Mouse (Mus musculus): ENCODE results near the gene Slc36a3. TPM values are rescaled to one million over a fixed set of nuclear protein-coding genes. Genes with fewer than 3 reads are reported as not detected.
"Not testable (repeated sequence)": the region's sequence is repeated elsewhere in the genome, so short reads cannot be mapped to it uniquely, and the experiment has no call there.

Gene Slc36a3
- total RNA-seq, 2 experiments from 2014 or later = not detected

- no peak for DNase-seq
- intact Hi-C loops (cut with DNase I) = no loop called here
These were observed 4.1 kb downstream of the Slc36a3 start for GRCm38 (mm10) chr11:55147423-55147822.

GRCm38 (mm10) chr11:55146855-55147254 lies 4.7 kb downstream of the Slc36a3 start:
- DNase-seq = no peak
- intact Hi-C loops (cut with DNase I) = no loop called here

GRCm38 (mm10) chr11:55144011-55144410 lies 7.5 kb downstream of the Slc36a3 start:
- no peak for DNase-seq
- intact Hi-C loops (cut with DNase I) = no loop called here

- intact Hi-C loops (cut with DNase I) = no loop called here
- no peak for DNase-seq
These were observed 10.0 kb downstream of the Slc36a3 start for GRCm38 (mm10) chr11:55141502-55141901.

- intact Hi-C loops (cut with DNase I) = no loop called here
- no peak for DNase-seq
These were observed 13.9 kb downstream of the Slc36a3 start for GRCm38 (mm10) chr11:55137646-55138045.

- no peak for DNase-seq
- intact Hi-C loops (cut with DNase I) = no loop called here
These were observed 14.5 kb downstream of the Slc36a3 start for GRCm38 (mm10) chr11:55136770-55137547.

- intact Hi-C loops (cut with DNase I) = no loop called here
- no peak for DNase-seq
These were observed 16.6 kb downstream of the Slc36a3 start for GRCm38 (mm10) chr11:55134871-55135270.

GRCm38 (mm10) chr11:55134407-55134806 lies 17.1 kb downstream of the Slc36a3 start:
- intact Hi-C loops (cut with DNase I) = no loop called here
- no peak for DNase-seq

- intact Hi-C loops (cut with DNase I) = no loop called here
- DNase-seq = no peak
These were observed 18.3 kb downstream of the Slc36a3 start for GRCm38 (mm10) chr11:55133204-55133603.

- intact Hi-C loops (cut with DNase I) = no loop called here
- DNase-seq = no peak
These were observed 19.6 kb downstream of the Slc36a3 start for GRCm38 (mm10) chr11:55131946-55132345.

GRCm38 (mm10) chr11:55131077-55131742 lies 20.3 kb downstream of the Slc36a3 start:
- DNase-seq = no peak
- intact Hi-C loops (cut with DNase I) = no loop called here

GRCm38 (mm10) chr11:55128411-55128810 lies 23.1 kb downstream of the Slc36a3 start:
- DNase-seq = no peak
- intact Hi-C loops (cut with DNase I) = no loop called here

- intact Hi-C loops (cut with DNase I) = no loop called here
- DNase-seq = no peak
These were observed 23.6 kb downstream of the Slc36a3 start for GRCm38 (mm10) chr11:55127937-55128336.

GRCm38 (mm10) chr11:55126663-55127062 lies 24.8 kb downstream of the Slc36a3 start:
- intact Hi-C loops (cut with DNase I) = no loop called here
- DNase-seq = no peak

GRCm38 (mm10) chr11:55121430-55121829 lies 30.1 kb downstream of the Slc36a3 start:
- intact Hi-C loops (cut with DNase I) = no loop called here
- DNase-seq = no peak

- peak in 1 of 2 experiments; percentile 25 for DNase-seq
- intact Hi-C loops (cut with DNase I) = no loop called here
These were observed 30.7 kb downstream of the Slc36a3 start for GRCm38 (mm10) chr11:55120821-55121271.

GRCm38 (mm10) chr11:55120279-55120678 lies 31.2 kb downstream of the Slc36a3 start:
- DNase-seq = no peak
- intact Hi-C loops (cut with DNase I) = no loop called here

GRCm38 (mm10) chr11:55117031-55117430 lies 34.5 kb downstream of the Slc36a3 start:
- no peak for DNase-seq
- intact Hi-C loops (cut with DNase I) = no loop called here

- intact Hi-C loops (cut with DNase I) = no loop called here
- no peak for DNase-seq
These were observed 35.5 kb downstream of the Slc36a3 start for GRCm38 (mm10) chr11:55116004-55116403.

- intact Hi-C loops (cut with DNase I) = no loop called here
- DNase-seq = no peak
These were observed 37.2 kb downstream of the Slc36a3 start for GRCm38 (mm10) chr11:55114291-55114690.

- intact Hi-C loops (cut with DNase I); DNase-seq: not testable (repeated sequence)
These were observed 37.7 kb downstream of the Slc36a3 start for GRCm38 (mm10) chr11:55113861-55114250.

GRCm38 (mm10) chr11:55113209-55113860 lies 38.2 kb downstream of the Slc36a3 start:
- intact Hi-C loops (cut with DNase I) = no loop called here
- DNase-seq = peak; percentile 28 to 29
